Mouse (Mus musculus) liver, adult 2 months (tissue): ENCODE results near the gene Eps8. TPM values are rescaled to one million over a fixed set of nuclear protein-coding genes. Genes with fewer than 3 reads are reported as not detected.

Experiments used
- DNase-seq: peaks from one replicate; pipeline ENCODE4 v3.0.0-alpha.2; 2011; ENCODE audit warnings: low read depth, low spot score; ENCODE audit errors: extremely low read depth
- H3K27ac ChIP-seq: fragments of 200-500 bp; replicated peaks from 2 replicates; pipeline ENCODE4 v1.5.1; 2012; ENCODE audit warnings: low read depth, mild to moderate bottlenecking, control low read depth, inconsistent platforms, low read length; ENCODE audit not compliant: insufficient read depth
- H3K27me3 ChIP-seq: fragments of 200-500 bp; 2 replicates; pipeline ENCODE4 v1.6.1; 2012; ENCODE audit warnings: mild to moderate bottlenecking, moderate library complexity, low read length, inconsistent platforms; ENCODE audit not compliant: control insufficient read depth, insufficient read depth
- H3K36me3 ChIP-seq: fragments of 200-500 bp; 2 replicates; pipeline ENCODE4 v1.6.1; 2012; ENCODE audit warnings: low read length, inconsistent platforms; ENCODE audit not compliant: control insufficient read depth, insufficient read depth
- H3K4me1 ChIP-seq: fragments of 200-500 bp; 2 replicates; pipeline ENCODE4 v1.6.1; 2011; ENCODE audit warnings: low read length; ENCODE audit not compliant: control insufficient read depth, insufficient read depth
- H3K4me3 ChIP-seq: fragments of 200-500 bp; 2 replicates; pipeline ENCODE4 v1.5.1; 2011; ENCODE audit warnings: low read depth, mild to moderate bottlenecking, control low read depth, low read length, moderate library complexity; ENCODE audit not compliant: insufficient read depth
- H3K79me2 ChIP-seq: fragments of 200-500 bp; 2 replicates; pipeline ENCODE4 v1.6.1; 2012; ENCODE audit warnings: inconsistent platforms, mild to moderate bottlenecking, low read length, moderate library complexity; ENCODE audit not compliant: control insufficient read depth, insufficient read depth
- H3K9ac ChIP-seq: fragments of 200-500 bp; 2 replicates; pipeline ENCODE4 v1.6.1; 2012; ENCODE audit warnings: low read depth, mild to moderate bottlenecking, control low read depth, inconsistent platforms, low read length
- CTCF ChIP-seq: fragments of 200-500 bp; IDR thresholded peaks from 2 replicates; pipeline ENCODE4 v1.5.1; 2011; ENCODE audit warnings: low read depth, low read length, control low read depth
- POLR2A ChIP-seq: fragments of 200-500 bp; IDR thresholded peaks from 2 replicates; pipeline ENCODE4 v1.6.1; 2011; ENCODE audit warnings: low read length, control low read depth; ENCODE audit not compliant: insufficient read depth; ENCODE audit errors: extremely low read depth
- WGBS: fragments of 180-500 bp; shearing (Covaris S2); methylation state at CpG from one replicate; pipeline ENCODE4 v1.1.7; 2018; 5-methylcytosine and 5-hydroxymethylcytosine counted together
- polyA plus RNA-seq: library from polyadenylated mRNA; depleted of rRNA; stranded (reverse); fragments of >200 nt; gene quantifications from 2 replicates; pipeline ENCODE4 v1.2.3, GENCODE M21; 2012
- total RNA-seq: library from RNA; depleted of rRNA; stranded (reverse); fragments of >200 nt; gene quantifications from 2 replicates; pipeline ENCODE4 v1.2.3, GENCODE M21; 2014

The Eps8 gene
- total and polyA plus RNA-seq, 2 experiments, result 0.89 to 2.2 TPM

GRCm38 (mm10) chr6:137540800-137541199 is 113.9 kb downstream of the Eps8 start:
- no peak for TF ChIP-seq POLR2A
- no peak overlapping the region for H3K9ac ChIP-seq
- 35% methylated on average over 5 of the region's 5 CpGs for WGBS
- 0 out of 2 replicates have a peak, but pooled peaks cover 5% of the 10 kb centered on the region for H3K4me1 ChIP-seq
- peak; percentile 73 for DNase-seq
- no peaks in the 10 kb centered on the region for H3K36me3 ChIP-seq
- H3K27me3 ChIP-seq, result 0 out of 2 replicates have a peak, but pooled peaks cover 7% of the 10 kb centered on the region
- no peak overlapping the region for H3K4me3 ChIP-seq
- H3K27ac ChIP-seq, result no peak overlapping the region
- H3K79me2 ChIP-seq, result no peaks in the 10 kb centered on the region

- Histone ChIP-seq H3K27ac (no peak overlapping the region), H3K9ac (no peak overlapping the region), H3K4me1 (0 out of 2 replicates have a peak, but pooled peaks cover 5% of the 10 kb centered on the region), H3K27me3 (0 out of 2 replicates have a peak, but pooled peaks cover 7% of the 10 kb centered on the region), H3K36me3 (no peaks in the 10 kb centered on the region), H3K79me2 (no peaks in the 10 kb centered on the region), H3K4me3 (no peak overlapping the region)
- WGBS, result 44% methylated on average over 6 of the region's 6 CpGs
- no peak for DNase-seq
- TF ChIP-seq POLR2A (no peak), CTCF (no peak)
Observed at GRCm38 (mm10) chr6:137540346-137540745, 114.3 kb downstream of the Eps8 start.

- no peak overlapping the region for H3K4me3 ChIP-seq
- WGBS, result 90% methylated on average over 7 of the region's 7 CpGs
- no peak for DNase-seq
- TF ChIP-seq POLR2A (no peak), CTCF (no peak)
- H3K9ac ChIP-seq, result no peak overlapping the region
- no peaks in the 10 kb centered on the region for H3K79me2 ChIP-seq
- 0 out of 2 replicates have a peak, but pooled peaks cover 2% of the 10 kb centered on the region for H3K27me3 ChIP-seq
- H3K36me3 ChIP-seq, result no peaks in the 10 kb centered on the region
- H3K4me1 ChIP-seq, result 0 out of 2 replicates have a peak, but pooled peaks cover 5% of the 10 kb centered on the region
- H3K27ac ChIP-seq, result no peak overlapping the region
Observed at GRCm38 (mm10) chr6:137539219-137539618, 115.5 kb downstream of the Eps8 start.

GRCm38 (mm10) chr6:137532758-137533157 is 121.9 kb downstream of the Eps8 start:
- TF ChIP-seq POLR2A (no peak), CTCF (no peak)
- Histone ChIP-seq H3K4me3 (no peak overlapping the region), H3K79me2 (no peaks in the 10 kb centered on the region), H3K27me3 (no peaks in the 10 kb centered on the region), H3K36me3 (no peaks in the 10 kb centered on the region), H3K27ac (no peak overlapping the region), H3K4me1 (no peaks in the 10 kb centered on the region), H3K9ac (no peak overlapping the region)
- no peak for DNase-seq
- 90% methylated on average over 8 of the region's 8 CpGs for WGBS

- WGBS, result 22% methylated on average over 3 of the region's 3 CpGs
- no peaks in the 10 kb centered on the region for H3K79me2 ChIP-seq
- DNase-seq, result no peak
- no peak overlapping the region for H3K9ac ChIP-seq
- no peaks in the 10 kb centered on the region for H3K27me3 ChIP-seq
- no peaks in the 10 kb centered on the region for H3K4me1 ChIP-seq
- no peak overlapping the region for H3K4me3 ChIP-seq
- H3K27ac ChIP-seq, result no peak overlapping the region
- TF ChIP-seq CTCF (no peak), POLR2A (no peak)
- H3K36me3 ChIP-seq, result no peaks in the 10 kb centered on the region
Observed at GRCm38 (mm10) chr6:137525769-137526168, 128.9 kb downstream of the Eps8 start.

GRCm38 (mm10) chr6:137520343-137520704 is 134.4 kb downstream of the Eps8 start:
- H3K9ac ChIP-seq, result no peak overlapping the region
- H3K79me2 ChIP-seq, result no peaks in the 10 kb centered on the region
- no peak overlapping the region for H3K4me3 ChIP-seq
- H3K27ac ChIP-seq, result no peak overlapping the region
- no peak for DNase-seq
- 0 out of 2 replicates have a peak, but pooled peaks cover 2% of the 10 kb centered on the region for H3K27me3 ChIP-seq
- H3K4me1 ChIP-seq, result no peaks in the 10 kb centered on the region
- no peaks in the 10 kb centered on the region for H3K36me3 ChIP-seq
- 85% methylated on average over 8 of the region's 8 CpGs for WGBS
- no peak for TF ChIP-seq CTCF
- no peak for TF ChIP-seq POLR2A
